Mouse (Mus musculus) heart, embryonic 10.5 days (tissue): ENCODE measurements around the gene Ccl7. TPM values are rescaled to one million over a fixed set of nuclear protein-coding genes. Genes with fewer than 3 reads are reported as not detected.

Experiments used
- DNase-seq: peaks from one replicate; pipeline ENCODE4 v3.0.0-alpha.2; 2017; ENCODE audit warnings: low spot score
- H3K27ac ChIP-seq: fragments of 300-500 bp; sonication (generic); 2 replicates; pipeline ENCODE4 v1.5.1; 2016; ENCODE audit warnings: mild to moderate bottlenecking
- H3K27me3 ChIP-seq: fragments of 300-500 bp; sonication (generic); 2 replicates; pipeline ENCODE4 v1.6.1; 2016; ENCODE audit warnings: mild to moderate bottlenecking; ENCODE audit not compliant: poor library complexity, insufficient read depth, severe bottlenecking
- H3K36me3 ChIP-seq: fragments of 300-500 bp; sonication (generic); 2 replicates; pipeline ENCODE4 v1.6.1; 2016; ENCODE audit warnings: mild to moderate bottlenecking, moderate library complexity
- H3K4me1 ChIP-seq: fragments of 300-500 bp; sonication (generic); 2 replicates; pipeline ENCODE4 v1.6.1; 2016; ENCODE audit warnings: mild to moderate bottlenecking
- H3K4me3 ChIP-seq: fragments of 300-500 bp; sonication (generic); 2 replicates; pipeline ENCODE4 v1.5.1; 2016; ENCODE audit warnings: mild to moderate bottlenecking, moderate library complexity
- H3K9me3 ChIP-seq: fragments of 300-500 bp; sonication (generic); 2 replicates; pipeline ENCODE4 v1.6.1; 2016; ENCODE audit warnings: mild to moderate bottlenecking, moderate library complexity
- WGBS: fragments of 180-500 bp; shearing (Covaris S2); methylation state at CpG from one replicate; pipeline ENCODE4 v1.1.7; 2016; 5-methylcytosine and 5-hydroxymethylcytosine counted together
- polyA plus RNA-seq: library from polyadenylated mRNA; unstranded; fragments of >200 nt; fragmentation: Nextera tagmentation; extraction: Ambion mirVana; gene quantifications from 2 replicates; pipeline ENCODE4 v1.2.1, GENCODE M21; 2016

Ccl7 gene
- polyA plus RNA-seq, 1 experiment from 2014 or later = 1.7 TPM

DNA sequence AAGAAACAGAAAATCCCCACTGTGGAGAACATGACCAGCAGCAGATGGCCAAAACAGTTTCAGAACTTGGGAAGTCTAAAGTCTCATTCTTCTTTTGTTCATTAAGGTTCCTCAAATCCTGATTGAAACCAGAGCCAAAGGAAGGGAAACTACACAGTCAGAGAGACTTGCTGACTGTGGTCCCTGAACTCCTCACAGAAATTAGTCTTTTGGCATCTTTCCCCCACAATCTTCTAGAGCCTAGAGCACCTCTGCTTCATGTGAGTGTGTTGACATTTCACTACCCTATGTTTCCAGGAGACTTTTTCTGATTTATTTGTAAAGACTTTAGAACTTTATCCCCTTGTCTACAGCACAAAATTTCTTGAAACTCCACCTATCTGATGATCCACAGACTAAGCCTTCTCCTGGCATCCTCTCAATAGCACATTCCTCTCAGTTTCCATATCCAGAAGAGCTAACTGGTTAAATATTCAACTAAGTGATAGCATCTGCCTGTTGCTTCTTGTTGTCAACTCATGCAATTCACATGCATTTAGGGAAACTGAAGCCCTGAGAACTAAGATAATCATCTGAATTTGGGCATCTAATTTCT is 32.7 kb downstream of the Ccl7 start:
- no peaks in the 10 kb centered on the region for H3K27me3 ChIP-seq
- DNase-seq = no peak
- no peaks in the 10 kb centered on the region for H3K4me1 ChIP-seq
- no peaks in the 10 kb centered on the region for H3K36me3 ChIP-seq
- H3K4me3 ChIP-seq = no peak overlapping the region
- no peak overlapping the region for H3K27ac ChIP-seq
- H3K9me3 ChIP-seq = no peaks in the 10 kb centered on the region

- Histone ChIP-seq H3K4me3 (no peak overlapping the region), H3K27ac (no peak overlapping the region), H3K9me3 (no peaks in the 10 kb centered on the region), H3K27me3 (no peaks in the 10 kb centered on the region), H3K4me1 (no peaks in the 10 kb centered on the region), H3K36me3 (no peaks in the 10 kb centered on the region)
- WGBS = 71% methylated on average over 3 of the region's 3 CpGs
- peak; percentile 22 for DNase-seq
These were observed 35.4 kb downstream of the Ccl7 start for GRCm38 (mm10) chr11:82080865-82081264.

DNA sequence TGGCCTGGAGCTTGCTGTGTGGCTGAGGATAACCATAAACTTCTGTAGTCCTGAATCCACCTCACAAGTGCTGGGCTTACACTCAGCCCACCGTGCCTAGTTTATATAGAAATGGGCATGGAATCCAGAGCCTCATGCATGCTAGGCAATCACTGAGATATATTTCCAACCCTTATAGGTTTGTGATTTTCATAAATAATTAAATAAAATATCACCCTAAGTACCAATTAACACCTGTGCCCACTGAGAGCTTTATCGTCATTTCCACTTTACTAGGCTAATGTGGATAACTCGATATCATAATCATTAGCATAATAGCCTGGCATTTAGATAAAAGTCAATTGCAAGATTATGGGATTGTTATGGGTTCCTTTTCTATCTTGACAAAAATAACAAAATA is 38.8 kb downstream of the Ccl7 start:
- H3K27ac ChIP-seq = no peak overlapping the region
- no peaks in the 10 kb centered on the region for H3K27me3 ChIP-seq
- no peak overlapping the region for H3K4me3 ChIP-seq
- 82% methylated on average over 3 of the region's 3 CpGs for WGBS
- no peaks in the 10 kb centered on the region for H3K36me3 ChIP-seq
- no peaks in the 10 kb centered on the region for H3K9me3 ChIP-seq
- DNase-seq = no peak
- H3K4me1 ChIP-seq = no peaks in the 10 kb centered on the region

Other genes with a start within 250 kb of the Ccl7 start
- not detected in 2 replicates for gene 5530401A14Rik, start 185.0 kb upstream of the Ccl7 start, polyA plus RNA-seq
- gene Asic2, start 77.3 kb upstream of the Ccl7 start, polyA plus RNA-seq = 0.07 and 0.77 TPM in 2 replicates
- 6.7 and 8.0 TPM in 2 replicates for gene Ccl2, start 10.1 kb upstream of the Ccl7 start, polyA plus RNA-seq
- gene Gm17268, start 7.2 kb upstream of the Ccl7 start, polyA plus RNA-seq = not detected in 2 replicates
- not detected in 2 replicates for gene Ccl11, start 12.1 kb downstream of the Ccl7 start, polyA plus RNA-seq
- not detected in 2 replicates for gene Ccl12, start 56.1 kb downstream of the Ccl7 start, polyA plus RNA-seq
- not detected in 2 replicates for gene Ccl8, start 69.5 kb downstream of the Ccl7 start, polyA plus RNA-seq